Mouse (Mus musculus) gastrocnemius, postnatal 10 days (tissue): ENCODE measurements around the gene Esyt3. TPM values are rescaled to one million over a fixed set of nuclear protein-coding genes. Genes with fewer than 3 reads are reported as not detected.

Source experiments
- DNase-seq: peaks from one replicate; pipeline ENCODE4 v3.0.0; 2021; ENCODE audit warnings: mixed read lengths
- total RNA-seq, 2 experiments: library from RNA; stranded (reverse); gene quantifications; 2 replicates each; pipeline ENCODE4 v1.2.3; 2021

Gene Esyt3
- total RNA-seq, 2 experiments from 2014 or later = 0.70 to 0.99 TPM

DNA sequence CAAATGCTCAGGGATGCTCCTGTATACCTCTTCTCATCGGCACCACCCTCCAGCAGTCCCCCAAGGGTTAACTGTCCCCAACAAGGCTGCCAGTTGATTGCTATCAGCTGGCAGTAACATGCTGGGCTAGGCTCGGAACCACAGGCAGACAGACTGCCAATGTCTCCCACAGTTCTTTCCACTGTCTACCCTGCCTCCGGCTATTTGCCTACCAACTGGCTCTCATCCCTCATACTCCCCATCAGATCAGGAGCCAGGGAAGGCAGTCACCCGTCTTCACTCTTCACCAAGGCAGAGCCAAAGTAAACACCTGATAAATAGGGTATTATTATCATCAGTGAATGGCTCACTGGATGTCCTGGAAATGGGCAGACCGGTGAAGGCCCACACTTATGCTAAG, 3.6 kb downstream of the Esyt3 start:
- no peak for DNase-seq

DNA sequence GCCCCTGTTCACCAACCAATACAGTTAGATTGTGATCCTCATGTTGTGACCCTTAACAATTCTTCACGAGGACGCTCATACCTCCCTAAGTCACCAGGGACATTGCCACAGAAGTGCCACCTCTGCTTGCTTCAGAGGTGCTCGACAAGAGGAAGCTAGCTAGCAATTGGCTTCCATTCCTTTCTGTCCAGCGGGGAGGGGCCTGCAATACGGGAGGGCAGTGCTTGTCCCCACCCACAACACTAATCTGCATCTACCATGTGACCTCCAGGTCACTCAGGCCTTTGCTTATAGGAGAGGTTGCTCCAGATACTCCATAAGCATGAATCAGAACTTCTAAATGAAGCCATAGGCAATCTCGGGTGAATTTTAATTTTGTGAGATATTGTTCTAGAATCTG, 5.0 kb downstream of the Esyt3 start:
- DNase-seq = no peak

DNA sequence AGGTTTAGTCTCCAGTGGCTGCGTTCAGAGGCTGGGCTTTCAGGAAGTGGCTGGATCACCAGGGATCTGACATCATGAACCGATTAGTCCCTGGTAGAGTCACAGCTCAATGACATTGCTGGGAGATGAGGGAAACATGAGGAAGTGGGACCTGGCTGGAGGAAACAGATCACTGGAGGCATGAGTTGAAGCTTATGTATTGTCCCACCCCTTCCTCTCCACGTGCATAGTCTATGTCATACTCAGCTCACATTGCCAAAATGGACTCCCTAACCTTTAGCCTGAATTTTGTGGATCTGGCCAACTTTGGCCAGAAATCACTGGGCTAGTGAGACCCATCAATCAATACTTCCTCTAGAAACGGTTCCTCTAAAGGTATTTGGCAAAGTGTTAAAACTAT, 5.4 kb downstream of the Esyt3 start:
- DNase-seq = no peak

DNA sequence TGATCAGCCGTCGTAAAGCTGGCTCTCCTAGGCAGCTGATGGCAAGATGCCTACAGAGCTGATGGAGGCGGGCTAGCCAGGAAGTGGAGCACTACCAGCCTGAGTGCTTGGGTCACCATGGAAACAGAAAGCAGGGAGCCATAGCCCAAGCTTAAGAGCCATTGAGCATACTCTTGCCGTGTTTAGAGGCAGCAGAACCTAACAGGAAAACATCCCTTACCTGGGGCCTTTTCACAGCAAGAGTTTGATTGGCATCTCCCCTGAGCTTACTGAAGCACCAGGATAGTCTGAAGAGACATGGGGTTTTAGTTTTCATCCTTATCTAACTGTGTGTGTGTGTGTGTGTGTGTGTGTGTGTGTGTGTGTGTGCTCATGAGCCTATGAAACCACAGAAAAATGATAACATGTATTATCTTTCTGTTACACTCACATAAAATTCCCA, 13.0 kb downstream of the Esyt3 start:
- no peak for DNase-seq

DNA sequence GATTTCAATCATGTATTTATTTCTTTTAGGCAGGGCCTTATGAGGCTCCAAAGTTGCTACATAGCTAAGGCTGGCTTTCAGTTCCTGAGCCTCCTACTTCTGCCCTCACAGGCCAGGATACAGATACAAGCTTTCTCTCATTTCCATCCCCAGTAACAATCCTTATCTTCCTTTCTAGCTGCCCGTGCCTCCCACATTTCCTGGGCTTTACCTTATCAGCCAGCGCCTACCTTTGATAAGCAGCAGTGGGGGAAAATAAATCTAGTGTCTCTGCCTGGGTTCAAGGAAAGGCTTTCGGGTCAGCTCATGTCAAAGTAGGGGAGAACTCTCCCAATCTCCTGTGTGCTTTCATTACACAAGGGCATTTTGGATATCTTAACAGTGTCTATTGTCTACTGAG, 16.8 kb downstream of the Esyt3 start:
- DNase-seq = no peak

DNA sequence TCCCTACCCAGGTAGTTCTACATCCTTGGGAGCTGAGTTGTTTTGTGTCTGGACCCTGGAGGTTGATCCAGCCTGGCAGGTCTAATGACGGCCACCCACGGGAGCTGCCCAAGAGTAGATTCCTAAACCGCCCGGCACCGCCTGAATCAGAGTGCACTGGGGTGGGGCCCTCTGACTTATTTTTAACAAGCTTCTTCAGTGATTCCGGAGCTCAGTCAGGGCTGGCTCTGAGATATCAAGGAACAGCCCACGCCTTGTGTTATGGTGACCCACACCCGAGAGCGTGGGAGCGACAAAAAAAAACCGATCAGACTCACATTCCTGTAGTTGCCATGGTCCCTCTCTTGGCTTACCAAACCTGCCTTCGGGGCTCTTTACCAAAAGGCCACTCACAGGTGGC, 18.2 kb downstream of the Esyt3 start:
- DNase-seq = no peak

DNA sequence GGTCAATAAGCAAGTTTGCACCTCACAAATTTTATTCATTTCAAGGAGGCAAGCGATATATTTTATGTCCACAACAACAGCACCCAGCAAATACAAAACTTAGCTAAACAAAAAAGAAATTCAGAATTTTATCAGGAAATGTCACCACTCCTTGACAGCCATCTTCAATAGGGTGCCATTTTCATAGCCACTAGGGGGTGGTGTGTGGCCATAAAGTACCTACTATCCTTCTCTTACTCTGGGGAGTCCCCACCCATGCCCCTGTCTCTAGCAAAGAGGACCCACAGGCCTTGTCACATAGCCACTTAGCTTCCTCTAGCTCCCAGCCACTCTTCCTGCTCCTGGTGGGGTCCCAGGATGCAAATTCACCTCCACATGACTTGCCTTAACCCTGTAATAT, 19.2 kb downstream of the Esyt3 start:
- DNase-seq = no peak

DNA sequence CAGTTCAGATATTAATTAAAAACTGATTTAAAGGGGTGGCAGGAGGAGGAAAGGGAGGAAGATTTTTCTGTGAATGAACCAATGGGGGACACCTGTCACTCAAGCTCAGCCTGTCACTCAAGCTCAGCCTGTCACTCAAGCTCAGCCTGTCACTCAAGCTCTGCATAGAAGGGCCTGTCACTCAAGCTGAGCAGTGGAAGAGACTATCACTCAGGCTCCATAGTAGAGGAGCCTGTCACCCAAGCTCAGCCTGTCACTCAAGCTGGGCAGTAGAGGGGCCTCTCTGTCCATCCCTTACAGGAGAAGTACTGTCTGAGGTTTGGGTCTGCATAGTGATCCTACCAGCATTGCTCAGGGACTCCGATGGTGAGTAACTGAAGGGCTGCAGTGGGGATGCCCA, 20.1 kb downstream of the Esyt3 start:
- DNase-seq = no peak

DNA sequence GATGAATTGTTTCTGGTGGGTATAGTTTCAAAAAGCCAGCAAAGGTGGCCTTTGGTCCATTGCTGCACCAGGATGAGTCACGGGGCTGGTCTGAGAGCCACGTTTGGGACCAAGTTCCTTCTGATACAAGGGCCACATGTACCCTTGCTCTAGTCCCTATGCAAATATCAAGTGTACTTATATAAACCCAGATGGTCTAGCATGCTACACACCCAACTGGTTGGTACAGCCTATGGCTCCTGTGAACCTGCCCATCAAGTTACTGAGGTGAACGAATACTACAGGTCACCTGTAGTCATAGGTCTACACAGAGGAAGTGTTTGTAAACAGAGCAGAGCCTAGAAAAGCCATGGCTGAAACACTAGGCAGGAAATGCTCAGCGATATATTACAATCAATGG, 21.8 kb downstream of the Esyt3 start:
- no peak for DNase-seq

DNA sequence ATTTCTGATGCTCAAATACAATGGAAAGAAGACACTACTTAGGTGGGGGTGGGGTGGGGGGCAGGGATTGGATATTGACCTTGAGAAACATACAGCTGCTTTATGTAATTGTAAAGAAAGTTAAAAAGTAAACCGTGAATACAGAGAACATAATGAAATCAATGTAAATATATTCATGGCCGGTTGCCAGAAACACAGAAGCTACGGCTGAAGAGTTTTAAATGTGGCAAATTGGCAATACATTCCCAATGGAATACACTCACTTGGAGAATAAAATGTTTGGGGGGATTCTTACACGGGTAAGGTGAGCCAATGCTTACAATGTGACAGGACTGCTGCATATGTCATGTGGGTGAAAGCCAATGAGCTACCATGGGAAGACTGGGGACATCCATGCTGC, 31.5 kb downstream of the Esyt3 start:
- DNase-seq = no peak

DNA sequence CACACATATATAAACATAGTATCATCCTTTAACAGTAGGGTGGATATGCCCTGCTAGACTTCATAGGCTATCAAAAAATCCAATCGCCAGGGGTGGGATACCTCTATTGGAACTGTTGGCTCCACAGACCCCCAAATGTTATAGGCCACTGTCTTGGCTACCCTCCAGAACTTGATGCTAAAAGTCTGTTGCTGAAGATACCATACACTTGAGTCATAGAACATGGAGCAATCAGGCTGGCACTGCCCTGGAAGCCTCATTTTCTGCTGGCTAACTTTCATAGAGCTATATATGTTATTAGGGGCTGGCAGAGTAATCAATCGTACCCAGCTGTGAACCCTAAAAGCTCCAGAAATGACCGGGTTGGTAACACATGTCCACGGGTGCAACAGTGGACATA, 32.4 kb downstream of the Esyt3 start:
- DNase-seq = no peak

DNA sequence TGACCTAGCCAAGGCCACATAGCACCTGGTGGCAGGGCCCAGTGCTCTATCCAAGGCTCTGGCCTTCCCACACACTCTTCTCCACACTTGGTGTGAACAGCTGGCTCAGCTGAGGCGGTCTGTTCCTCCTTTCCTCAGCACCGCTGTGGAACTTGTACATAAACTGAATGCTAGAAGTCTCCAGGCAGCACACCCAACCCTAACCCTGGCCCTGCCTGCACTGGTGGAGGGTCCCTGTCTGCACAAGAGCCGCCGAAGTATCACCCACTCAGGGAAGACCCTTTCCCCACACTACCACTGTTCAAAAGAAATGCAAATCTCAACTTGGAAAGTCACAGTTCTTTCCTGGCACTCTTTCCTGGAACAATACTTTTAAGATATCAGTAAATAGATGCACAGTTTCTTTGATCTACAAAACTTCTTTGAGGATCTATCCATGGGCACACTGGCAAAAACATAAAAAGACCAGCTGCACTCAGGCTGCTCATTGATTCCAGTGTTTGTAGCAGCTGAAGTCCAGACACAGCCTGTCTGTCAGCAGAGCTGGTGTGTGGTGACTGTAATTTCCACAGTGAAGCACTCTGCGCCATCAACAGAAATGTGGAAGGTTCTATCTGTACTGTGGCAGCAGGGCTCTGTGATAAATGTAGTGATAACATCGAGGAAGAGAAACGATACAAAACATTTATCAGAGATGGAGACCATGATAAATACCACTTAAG, 33.0 kb downstream of the Esyt3 start:
- DNase-seq = no peak

DNA sequence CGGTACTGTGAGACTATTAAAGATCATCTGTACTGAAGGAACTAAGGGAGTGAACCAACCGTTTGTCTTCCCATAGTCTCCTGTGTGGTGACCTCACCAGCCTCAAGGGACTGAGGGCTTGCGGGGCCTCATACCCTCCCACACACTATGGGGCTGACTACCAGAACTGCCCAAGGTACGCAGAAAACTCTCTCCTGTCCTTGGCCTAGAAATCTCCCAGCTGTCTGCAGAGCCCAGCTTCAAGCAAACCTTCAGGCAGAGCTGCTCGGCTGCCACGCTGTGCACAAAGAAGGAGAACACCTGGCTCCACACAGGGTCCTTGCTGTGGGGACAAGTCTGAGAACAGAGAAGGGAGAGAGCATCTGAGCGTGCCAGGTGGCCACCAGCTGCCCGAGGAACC, 38.4 kb downstream of the Esyt3 start:
- DNase-seq = no peak

DNA sequence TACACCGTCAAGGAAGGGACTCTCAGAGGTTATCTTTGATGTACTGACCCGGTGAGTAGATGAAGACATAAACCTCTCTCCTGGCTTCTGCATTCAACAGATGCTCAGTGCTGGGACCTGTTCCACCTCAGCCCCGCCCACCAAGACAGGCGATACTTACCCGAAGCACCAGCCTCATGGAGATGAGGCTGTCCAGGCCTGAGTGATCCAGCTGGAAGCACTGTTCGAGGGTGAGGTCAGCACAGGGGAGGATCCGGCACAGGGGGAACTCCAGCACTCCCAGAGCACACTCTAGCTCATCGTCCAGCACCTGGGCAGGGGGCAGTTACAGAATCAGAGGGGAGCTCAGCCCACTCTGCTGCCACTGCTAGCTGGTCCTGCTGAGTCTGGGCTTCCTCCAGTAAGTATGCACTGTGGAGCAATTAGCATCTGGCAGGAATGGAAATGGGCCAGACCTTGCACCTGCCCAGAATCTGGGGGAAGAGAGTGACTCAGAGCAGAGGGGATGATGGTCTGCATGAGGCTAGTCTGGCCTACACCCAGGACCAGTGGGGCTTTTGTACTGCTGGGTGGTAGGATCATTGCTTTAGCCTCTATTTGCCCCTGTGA, 38.9 kb downstream of the Esyt3 start:
- DNase-seq = no peak

DNA sequence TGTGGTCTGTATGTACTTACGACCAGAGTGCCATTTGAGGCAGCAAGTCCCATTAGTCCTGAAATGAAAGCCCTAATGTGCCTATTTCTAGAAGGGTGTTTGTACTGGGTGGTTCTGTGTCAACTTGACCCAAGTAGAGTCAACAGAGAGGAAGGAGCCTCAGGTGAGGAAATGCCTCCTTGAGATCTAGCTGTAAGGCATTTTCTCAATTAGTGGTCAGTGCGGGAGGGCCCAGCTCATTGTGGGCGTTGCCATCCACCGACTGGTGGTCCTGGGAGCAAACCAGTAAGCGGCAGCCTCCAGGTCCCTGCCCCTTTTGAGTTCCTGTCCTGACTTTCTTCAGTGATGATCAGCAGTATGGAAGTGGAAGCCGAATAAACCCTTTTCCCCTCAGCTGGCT, 52.1 kb downstream of the Esyt3 start:
- no peak for DNase-seq

DNA sequence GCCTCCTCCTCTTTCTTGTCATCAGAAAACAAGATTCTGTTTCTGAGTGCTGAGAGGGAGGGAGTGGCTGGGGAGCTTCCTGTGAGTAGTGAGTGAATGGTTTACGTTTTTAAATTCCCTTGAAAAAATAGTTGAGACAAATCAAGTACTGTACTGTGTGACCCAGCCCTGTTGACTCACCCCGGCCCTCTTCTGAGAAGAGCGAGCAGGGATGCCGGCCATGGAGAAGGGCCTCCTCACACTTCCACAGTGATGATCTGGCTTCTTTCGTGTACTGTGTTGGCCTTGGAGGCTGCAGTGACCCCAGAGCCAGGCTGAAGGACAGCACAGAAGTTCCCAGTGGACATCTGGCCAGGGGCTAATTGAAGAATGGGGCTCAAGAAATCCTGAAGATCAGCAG, 54.1 kb downstream of the Esyt3 start:
- DNase-seq = no peak

Other genes starting within 250 kb of the Esyt3 start
- gene Pik3cb, start 217.9 kb downstream of the Esyt3 start, total RNA-seq = 1 to 10 TPM; 3.7 to 4.7 TPM
- gene Faiml, start 121.3 kb downstream of the Esyt3 start, total RNA-seq = not detected
- 1 to 10 TPM; 2.0 to 4.8 TPM for gene Cep70, start 115.2 kb downstream of the Esyt3 start, total RNA-seq
- gene Mras, start 78.8 kb upstream of the Esyt3 start, total RNA-seq = 10 to 100 TPM in 1 of 2 experiments, 1 to 10 TPM in 1; 9.7 to 10.6 TPM
- not detected for gene Nme9, start 92.9 kb upstream of the Esyt3 start, total RNA-seq
- 10 to 100 TPM; 27.3 to 28.7 TPM for gene Armc8, start 210.3 kb upstream of the Esyt3 start, total RNA-seq
- gene Dbr1, start 217.2 kb upstream of the Esyt3 start, total RNA-seq = 1 to 10 TPM; 5.6 to 7.1 TPM